Mouse (Mus musculus): ENCODE data around the gene Lrp5.
A peak's percentile ranks its signal among the peaks of the same experiment; 100 is the strongest.

The Lrp5 gene

GRCm38 (mm10) chr19:3686215-3686894 lies at the start of gene Lrp5:
Lrp5 (minus strand) TSS chr19:3686564.
- DNase-seq, result peak; percentile 49

GRCm38 (mm10) chr19:3736001-3736400 lies 49.6 kb upstream of the Lrp5 start:
- no peak for DNase-seq

GRCm38 (mm10) chr19:3730781-3731646 lies 44.6 kb upstream of the Lrp5 start:
- no peak for DNase-seq

GRCm38 (mm10) chr19:3728901-3729300 lies 42.5 kb upstream of the Lrp5 start:
- DNase-seq, result no peak

GRCm38 (mm10) chr19:3724779-3725178 lies 38.4 kb upstream of the Lrp5 start:
- DNase-seq, result no peak

GRCm38 (mm10) chr19:3723904-3724303 lies 37.5 kb upstream of the Lrp5 start:
- DNase-seq, result no peak

GRCm38 (mm10) chr19:3723170-3723569 lies 36.8 kb upstream of the Lrp5 start:
- DNase-seq, result no peak

GRCm38 (mm10) chr19:3719362-3719891 lies 33.1 kb upstream of the Lrp5 start:
- DNase-seq, result peak; percentile 61

- peak; percentile 60 for DNase-seq
These were observed 32.4 kb upstream of the Lrp5 start for GRCm38 (mm10) chr19:3718481-3719361.

GRCm38 (mm10) chr19:3714381-3714780 lies 28.0 kb upstream of the Lrp5 start:
- no peak for DNase-seq

- DNase-seq, result no peak
These were observed 24.1 kb upstream of the Lrp5 start for GRCm38 (mm10) chr19:3710436-3710835.

- DNase-seq, result no peak
These were observed 22.8 kb upstream of the Lrp5 start for GRCm38 (mm10) chr19:3709013-3709787.

- peak; percentile 99 for DNase-seq
These were observed 22.0 kb upstream of the Lrp5 start, which contains the start of gene 1810055G02Rik for GRCm38 (mm10) chr19:3708078-3709012. 1810055G02Rik (plus strand) TSS chr19:3708293.

GRCm38 (mm10) chr19:3707553-3707952 lies 21.2 kb upstream of the Lrp5 start:
- no peak for DNase-seq

- no peak for DNase-seq
These were observed 19.9 kb upstream of the Lrp5 start for GRCm38 (mm10) chr19:3706258-3706657.

GRCm38 (mm10) chr19:3702460-3702859 lies 16.1 kb upstream of the Lrp5 start:
- no peak for DNase-seq

GRCm38 (mm10) chr19:3699508-3700438 lies 13.4 kb upstream of the Lrp5 start:
- peak; percentile 51 for DNase-seq

GRCm38 (mm10) chr19:3698035-3698434 lies 11.7 kb upstream of the Lrp5 start:
- no peak for DNase-seq

- no peak for DNase-seq
These were observed 9.6 kb upstream of the Lrp5 start for GRCm38 (mm10) chr19:3695976-3696375.

- no peak for DNase-seq
These were observed 9.1 kb upstream of the Lrp5 start for GRCm38 (mm10) chr19:3695471-3695870.
